Mouse (Mus musculus) embryonic facial prominence, embryonic 14.5 days (tissue): ENCODE measurements around the gene Smyd1. TPM values are rescaled to one million over a fixed set of nuclear protein-coding genes. Genes with fewer than 3 reads are reported as not detected.

Experiments used
- ATAC-seq: fragments of 200-750 bp; cut with Nextera tagmentation; 2 replicates; pipeline ENCODE4 v1.8.0; 2017; ENCODE audit warnings: low read depth, moderate number of reproducible peaks, moderate TSS enrichment
- DNase-seq: peaks from one replicate; pipeline ENCODE4 v3.0.0-alpha.2; 2015; ENCODE audit warnings: low spot score
- H3K27ac ChIP-seq: fragments of 300-500 bp; sonication (generic); replicated peaks from 2 replicates; pipeline ENCODE4 v1.5.1; 2014; ENCODE audit warnings: low read depth, mild to moderate bottlenecking, low read length, moderate library complexity
- H3K27me3 ChIP-seq: fragments of 300-500 bp; sonication (generic); replicated peaks from 2 replicates; pipeline ENCODE4 v1.6.1; 2014; ENCODE audit warnings: low read length; ENCODE audit not compliant: control insufficient read depth, insufficient read depth
- H3K36me3 ChIP-seq: fragments of 300-500 bp; sonication (generic); 2 replicates; pipeline ENCODE4 v1.6.1; 2014; ENCODE audit warnings: low read length, mixed read lengths; ENCODE audit not compliant: control insufficient read depth, insufficient read depth
- H3K4me1 ChIP-seq: fragments of 300-500 bp; sonication (generic); 2 replicates; pipeline ENCODE4 v1.6.1; 2014; ENCODE audit warnings: antibody characterized with exemption, low read length; ENCODE audit not compliant: control insufficient read depth, insufficient read depth
- H3K4me2 ChIP-seq: fragments of 300-500 bp; sonication (generic); 2 replicates; pipeline ENCODE4 v1.6.1; 2014; ENCODE audit warnings: low read depth, mild to moderate bottlenecking, low read length, moderate library complexity, mixed read lengths
- H3K4me3 ChIP-seq: fragments of 300-500 bp; sonication (generic); 2 replicates; pipeline ENCODE4 v1.5.1; 2014; ENCODE audit warnings: low read depth, mild to moderate bottlenecking, low read length
- H3K9ac ChIP-seq: fragments of 300-500 bp; sonication (generic); 2 replicates; pipeline ENCODE4 v1.6.1; 2014; ENCODE audit warnings: low read depth, mild to moderate bottlenecking, low read length, moderate library complexity, mixed read lengths
- H3K9me3 ChIP-seq: fragments of 300-500 bp; sonication (generic); 2 replicates; pipeline ENCODE4 v1.6.1; 2016; ENCODE audit warnings: low read length; ENCODE audit not compliant: control insufficient read depth
- WGBS: fragments of 180-500 bp; shearing (Covaris S2); extraction: QIAGEN DNeasy Blood & Tissue Kit; methylation state at CpG from one replicate; pipeline ENCODE4 v1.1.7; 2014; 5-methylcytosine and 5-hydroxymethylcytosine counted together
- polyA plus RNA-seq: library from polyadenylated mRNA; unstranded; fragments of >200 nt; fragmentation: Nextera tagmentation; extraction: Ambion mirVana; gene quantifications from 2 replicates; pipeline ENCODE4 v1.2.1, GENCODE M21; 2014

Gene Smyd1
- polyA plus RNA-seq, 1 experiment from 2014 or later = 31.5 TPM

- Histone ChIP-seq H3K4me3 (no peak overlapping the region), H3K36me3 (no peaks in the 10 kb centered on the region), H3K27ac (no peak overlapping the region), H3K9me3 (no peaks in the 10 kb centered on the region), H3K27me3 (no peaks in the 10 kb centered on the region), H3K4me2 (no peak overlapping the region), H3K4me1 (no peaks in the 10 kb centered on the region), H3K9ac (no peak overlapping the region)
- 48% methylated on average over 6 of the region's 6 CpGs for WGBS
- no peak for DNase-seq
- no peak for ATAC-seq
Measured at GRCm38 (mm10) chr6:71260051-71260640, 61.9 kb downstream of the Smyd1 start.

- H3K9me3 ChIP-seq = no peaks in the 10 kb centered on the region
- no peak overlapping the region for H3K9ac ChIP-seq
- H3K27ac ChIP-seq = no peak overlapping the region
- no peaks in the 10 kb centered on the region for H3K4me1 ChIP-seq
- no peaks in the 10 kb centered on the region for H3K27me3 ChIP-seq
- H3K4me3 ChIP-seq = no peak overlapping the region
- no peak for ATAC-seq
- no peak for DNase-seq
- H3K36me3 ChIP-seq = no peaks in the 10 kb centered on the region
- 83% methylated on average over 4 of the region's 4 CpGs for WGBS
- no peak overlapping the region for H3K4me2 ChIP-seq
Measured at GRCm38 (mm10) chr6:71259166-71259565, 62.9 kb downstream of the Smyd1 start.

GRCm38 (mm10) chr6:71258562-71258961 lies 63.5 kb downstream of the Smyd1 start:
- Histone ChIP-seq H3K27me3 (no peaks in the 10 kb centered on the region), H3K9ac (no peak overlapping the region), H3K36me3 (no peaks in the 10 kb centered on the region), H3K4me3 (no peak overlapping the region), H3K4me1 (no peaks in the 10 kb centered on the region), H3K9me3 (no peaks in the 10 kb centered on the region), H3K27ac (no peak overlapping the region), H3K4me2 (no peak overlapping the region)
- DNase-seq (no peak), ATAC-seq (no peak)
- 90% methylated on average over 2 of the region's 2 CpGs for WGBS

GRCm38 (mm10) chr6:71257375-71257774 lies 64.7 kb downstream of the Smyd1 start:
- Histone ChIP-seq H3K27ac (no peak overlapping the region), H3K4me1 (no peaks in the 10 kb centered on the region), H3K9me3 (no peaks in the 10 kb centered on the region), H3K4me2 (no peak overlapping the region), H3K36me3 (no peaks in the 10 kb centered on the region), H3K4me3 (no peak overlapping the region), H3K9ac (no peak overlapping the region), H3K27me3 (no peaks in the 10 kb centered on the region)
- no peak for DNase-seq
- WGBS = 34% methylated on average over 1 of the region's 1 CpGs
- no peak for ATAC-seq

- ATAC-seq = no peak
Measured at GRCm38 (mm10) chr6:71256166-71256565, 65.9 kb downstream of the Smyd1 start.

GRCm38 (mm10) chr6:71254456-71254855 lies 67.6 kb downstream of the Smyd1 start:
- 87% methylated on average over 6 of the region's 6 CpGs for WGBS
- no peak overlapping the region for H3K27ac ChIP-seq
- no peak overlapping the region for H3K4me2 ChIP-seq
- H3K36me3 ChIP-seq = no peaks in the 10 kb centered on the region
- no peaks in the 10 kb centered on the region for H3K4me1 ChIP-seq
- H3K9me3 ChIP-seq = no peaks in the 10 kb centered on the region
- ATAC-seq (no peak), DNase-seq (no peak)
- H3K27me3 ChIP-seq = no peaks in the 10 kb centered on the region
- H3K4me3 ChIP-seq = no peak overlapping the region
- H3K9ac ChIP-seq = no peak overlapping the region

More at GRCm38 (mm10) chr6:71256166-71256565, 65.9 kb downstream of the Smyd1 start:
- no peak for DNase-seq
- WGBS = 86% methylated on average over 10 of the region's 10 CpGs
- H3K9me3 ChIP-seq = no peaks in the 10 kb centered on the region
- no peaks in the 10 kb centered on the region for H3K27me3 ChIP-seq
- H3K4me1 ChIP-seq = no peaks in the 10 kb centered on the region
- H3K9ac ChIP-seq = no peak overlapping the region
- H3K4me3 ChIP-seq = no peak overlapping the region
- no peak overlapping the region for H3K27ac ChIP-seq
- H3K4me2 ChIP-seq = no peak overlapping the region
- no peaks in the 10 kb centered on the region for H3K36me3 ChIP-seq

- DNase-seq = no peak
- no peaks in the 10 kb centered on the region for H3K36me3 ChIP-seq
- no peak for ATAC-seq
- no peak overlapping the region for H3K4me3 ChIP-seq
- H3K27ac ChIP-seq = no peak overlapping the region
- no peaks in the 10 kb centered on the region for H3K4me1 ChIP-seq
- no peak overlapping the region for H3K9ac ChIP-seq
- no peaks in the 10 kb centered on the region for H3K27me3 ChIP-seq
- 82% methylated on average over 8 of the region's 8 CpGs for WGBS
- H3K9me3 ChIP-seq = no peaks in the 10 kb centered on the region
- H3K4me2 ChIP-seq = no peak overlapping the region
Measured at GRCm38 (mm10) chr6:71250951-71251350, 71.1 kb downstream of the Smyd1 start.

GRCm38 (mm10) chr6:71249615-71250014 lies 72.4 kb downstream of the Smyd1 start:
- H3K27ac ChIP-seq = no peak overlapping the region
- DNase-seq = no peak
- ATAC-seq = no peak
- H3K36me3 ChIP-seq = no peaks in the 10 kb centered on the region
- no peak overlapping the region for H3K9ac ChIP-seq
- no peaks in the 10 kb centered on the region for H3K27me3 ChIP-seq
- H3K4me2 ChIP-seq = no peak overlapping the region
- H3K4me3 ChIP-seq = no peak overlapping the region
- H3K9me3 ChIP-seq = no peaks in the 10 kb centered on the region
- no peaks in the 10 kb centered on the region for H3K4me1 ChIP-seq
- WGBS = 66% methylated on average over 3 of the region's 3 CpGs

GRCm38 (mm10) chr6:71248420-71248819 lies 73.6 kb downstream of the Smyd1 start:
- Histone ChIP-seq H3K4me2 (no peak overlapping the region), H3K9ac (no peak overlapping the region), H3K27ac (no peak overlapping the region), H3K4me1 (no peaks in the 10 kb centered on the region), H3K36me3 (no peaks in the 10 kb centered on the region), H3K4me3 (no peak overlapping the region), H3K9me3 (no peaks in the 10 kb centered on the region), H3K27me3 (no peaks in the 10 kb centered on the region)
- WGBS = 74% methylated on average over 1 of the region's 1 CpGs
- no peak for ATAC-seq
- DNase-seq = no peak
